Mouse (Mus musculus): ENCODE measurements around the gene Dnajc1. TPM values are rescaled to one million over a fixed set of nuclear protein-coding genes. Genes with fewer than 3 reads are reported as not detected.

Dnajc1 gene
- total and polyA plus RNA-seq, 3 experiments: 9.3 to 86.1 (median 14.3) TPM

DNA sequence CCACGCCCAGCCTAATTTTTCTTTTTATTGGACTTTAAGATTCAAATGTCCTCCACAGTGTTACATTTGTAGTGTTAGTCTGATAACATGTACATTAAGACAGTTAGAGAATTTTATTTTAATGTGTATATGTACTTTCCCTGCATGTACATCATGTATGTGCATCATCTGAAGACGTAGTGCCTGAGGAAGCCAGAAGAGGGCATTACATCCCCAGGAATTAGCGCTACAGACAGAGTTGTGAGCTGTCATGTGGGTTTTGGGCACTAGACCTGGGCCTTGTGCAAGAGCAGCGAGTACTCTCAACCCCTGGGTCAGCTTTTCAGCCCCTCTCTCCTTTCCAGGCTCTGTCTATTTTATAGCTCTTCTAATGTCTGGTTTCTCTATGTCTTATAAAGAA is 189.7 kb downstream of the Dnajc1 start:
- H3K9ac ChIP-seq (ENCODE audit: control insufficient read depth, low read depth, low read length, poor library complexity, severe bottlenecking): no peak overlapping the region
- no peak overlapping the region for H3K27ac ChIP-seq (ENCODE audit: control insufficient read depth, low read depth, low read length)
- no peaks in the 10 kb centered on the region for H3K79me2 ChIP-seq (ENCODE audit: control insufficient read depth, insufficient read depth, low read length, poor library complexity)
- no peak for TF ChIP-seq TBP (IDR thresholded peaks at IDR 0.05; ENCODE audit: low read depth, low read length)
- peak; percentile 14; the same call in 1 of the 2 replicates for TF ChIP-seq SMC3 (IDR thresholded peaks at IDR 0.05; ENCODE audit: low read depth, low read length)
- TF ChIP-seq CTCF (IDR thresholded peaks at IDR 0.05 in 2 of 3, conservative IDR thresholded peaks at IDR 0.05 in 1 of 3; ENCODE audit: control insufficient read depth in 1 of 3, insufficient read depth in 1 of 3, low read depth in 2 of 3, low read length in 3 of 3, poor library complexity in 1 of 3, severe bottlenecking in 1 of 3): peak in 2 of 3 experiments; percentile 34 to 36; a peak in 4 of 6 replicates
- H3K36me3 ChIP-seq (ENCODE audit: control insufficient read depth in 1 of 2, insufficient read depth in 2 of 2, low read length in 2 of 2): peaks cover 2 to 48% of the 10 kb centered on the region in 2 experiments; a peak in 3 of 4 replicates
- no peaks in the 10 kb centered on the region for H3K27me3 ChIP-seq (ENCODE audit: control insufficient read depth in 1 of 2, insufficient read depth in 2 of 2, low read length in 2 of 2)
- no peaks in the 10 kb centered on the region for H3K9me3 ChIP-seq (replicated peaks; ENCODE audit: insufficient read depth, low read length)
- H3K4me1 ChIP-seq (ENCODE audit: control insufficient read depth in 1 of 2, insufficient read depth in 2 of 2, low read length in 2 of 2): no peaks in the 10 kb centered on the region
- no peak overlapping the region for H3K4me3 ChIP-seq (ENCODE audit: control insufficient read depth in 1 of 2, insufficient read depth in 1 of 2, low read depth in 2 of 2, low read length in 2 of 2)
- peak; percentile 43 for DNase-seq (ENCODE audit: low read depth, low spot score)

DNA sequence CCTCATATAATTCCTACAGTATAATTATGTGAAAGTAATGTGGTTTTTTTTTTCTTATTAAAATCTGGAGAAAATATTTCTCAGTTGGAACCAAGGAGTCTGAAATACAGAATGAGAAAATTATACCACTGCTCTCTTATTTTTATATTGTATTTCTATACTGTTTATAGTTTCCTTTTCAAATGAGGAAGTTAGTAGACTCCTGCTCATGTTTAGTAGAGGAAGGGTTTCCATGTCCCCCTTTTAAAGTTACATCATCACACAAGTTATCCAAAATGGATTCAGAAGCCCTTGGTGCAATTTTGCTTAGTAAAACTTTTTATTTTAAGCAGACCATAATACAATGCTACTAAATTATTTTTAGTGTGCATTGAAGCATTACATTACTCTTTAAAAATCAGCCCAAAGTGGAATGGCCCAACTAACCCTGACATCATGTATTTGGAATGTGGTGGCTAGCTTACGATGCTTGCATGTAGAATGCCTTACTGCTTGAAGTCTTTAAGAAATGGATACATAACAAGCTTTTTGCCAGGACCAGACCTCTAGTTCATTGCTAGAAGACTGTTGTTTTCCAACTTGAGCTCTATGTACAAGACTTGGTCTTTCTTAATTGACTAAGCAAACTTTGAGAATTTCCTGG is 190.7 kb downstream of the Dnajc1 start:
- Histone ChIP-seq H3K79me2 (ENCODE audit: control insufficient read depth, insufficient read depth, low read length, poor library complexity) (0 out of 2 replicates have a peak, but pooled peaks cover under 1% of the 10 kb centered on the region), H3K9me3 (replicated peaks; ENCODE audit: insufficient read depth, low read length) (no peaks in the 10 kb centered on the region), H3K4me3 (ENCODE audit: control insufficient read depth in 1 of 2, insufficient read depth in 1 of 2, low read depth in 2 of 2, low read length in 2 of 2) (no peak overlapping the region), H3K4me1 (ENCODE audit: control insufficient read depth in 1 of 2, insufficient read depth in 2 of 2, low read length in 2 of 2) (no peaks in the 10 kb centered on the region), H3K27ac (ENCODE audit: control insufficient read depth, low read depth, low read length) (no peak overlapping the region), H3K27me3 (ENCODE audit: control insufficient read depth in 1 of 2, insufficient read depth in 2 of 2, low read length in 2 of 2) (no peaks in the 10 kb centered on the region), H3K9ac (ENCODE audit: control insufficient read depth, low read depth, low read length, poor library complexity, severe bottlenecking) (no peak overlapping the region), H3K36me3 (ENCODE audit: control insufficient read depth in 1 of 2, insufficient read depth in 2 of 2, low read length in 2 of 2) (peaks cover 2 to 41% of the 10 kb centered on the region in 2 experiments; a peak in 3 of 4 replicates)
- DNase-seq (ENCODE audit: low read depth, low spot score): peak; percentile 23
- TF ChIP-seq HCFC1 (IDR thresholded peaks at IDR 0.05; ENCODE audit: low read depth, low read length) (no peak), CHD2 (IDR thresholded peaks at IDR 0.05; ENCODE audit: low read length) (no peak)

DNA sequence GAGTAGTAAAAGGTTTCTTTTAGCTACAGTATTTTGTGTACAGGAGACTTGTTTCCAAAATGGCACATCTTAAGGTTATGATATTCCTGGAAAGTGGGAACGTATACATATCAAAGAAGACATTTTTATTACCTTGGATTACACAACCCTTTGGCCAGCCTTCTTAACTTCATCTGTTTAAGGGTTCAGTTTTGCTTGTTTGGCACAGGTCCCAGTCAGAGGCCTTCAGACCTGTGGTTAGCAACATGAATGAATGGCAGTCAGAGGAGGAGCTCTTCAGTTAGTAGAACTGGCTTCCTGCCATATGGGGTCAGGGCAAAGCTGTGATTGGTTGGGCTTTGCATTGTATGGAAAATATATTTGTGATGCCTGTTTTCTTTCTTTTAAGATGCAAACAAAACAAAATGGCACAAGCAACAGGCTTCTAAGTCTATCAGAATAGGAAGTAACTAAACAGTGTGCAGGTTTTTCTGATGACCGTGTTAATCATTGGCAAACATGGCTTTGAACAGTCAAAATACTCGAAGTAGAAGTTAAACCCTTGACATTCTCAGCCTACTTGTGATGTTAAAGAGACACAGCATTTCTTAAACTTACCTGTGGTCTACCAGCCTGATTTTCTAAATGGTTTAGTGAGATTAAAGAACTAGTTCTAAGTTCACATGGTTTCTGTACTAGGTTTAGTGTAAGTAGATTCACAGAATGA is 196.8 kb downstream of the Dnajc1 start:
- no peak overlapping the region for H3K9ac ChIP-seq (ENCODE audit: control insufficient read depth, low read depth, low read length, poor library complexity, severe bottlenecking)
- H3K36me3 ChIP-seq (ENCODE audit: control insufficient read depth in 1 of 2, insufficient read depth in 2 of 2, low read length in 2 of 2): peaks cover 13 to 29% of the 10 kb centered on the region in 2 experiments
- H3K4me1 ChIP-seq (ENCODE audit: control insufficient read depth in 1 of 2, insufficient read depth in 2 of 2, low read length in 2 of 2): peaks cover 0 to 7% of the 10 kb centered on the region in 2 experiments; a peak in 2 of 4 replicates
- H3K27ac ChIP-seq (ENCODE audit: control insufficient read depth, low read depth, low read length): no peak overlapping the region
- DNase-seq (ENCODE audit: low read depth, low spot score): peak; percentile 90
- TF ChIP-seq CHD1 (IDR thresholded peaks at IDR 0.05; ENCODE audit: low read depth, low read length) (no peak), POLR2A (IDR thresholded peaks at IDR 0.05; ENCODE audit: control insufficient read depth in 1 of 2, insufficient read depth in 1 of 2, low read depth in 1 of 2, low read length in 2 of 2, poor library complexity in 1 of 2) (no peak; a peak in 1 of 4 replicates), TBP (IDR thresholded peaks at IDR 0.05; ENCODE audit: low read depth, low read length) (no peak), MAZ (IDR thresholded peaks at IDR 0.05; ENCODE audit: low read depth, low read length) (no peak), SIN3A (IDR thresholded peaks at IDR 0.05; ENCODE audit: low read length) (peak; percentile 32), NRF1 (IDR thresholded peaks at IDR 0.05; ENCODE audit: insufficient read depth, low read depth, low read length, poor library complexity, severe bottlenecking) (no peak), MEF2A (IDR thresholded peaks at IDR 0.05; ENCODE audit: extremely low read depth, insufficient replicate concordance, low read depth, low read length, poor library complexity, severe bottlenecking) (no peak), RCOR1 (IDR thresholded peaks at IDR 0.05; ENCODE audit: low read depth, low read length) (peak; percentile 44; the same call in 1 of the 2 replicates), MYB (IDR thresholded peaks at IDR 0.05; ENCODE audit: low read depth, low read length) (no peak), BHLHE40 (IDR thresholded peaks at IDR 0.05; ENCODE audit: borderline replicate concordance, low read depth, low read length) (no peak), EP300 (IDR thresholded peaks at IDR 0.05; ENCODE audit: low read depth in 1 of 2, low read length in 2 of 2) (no peak), KAT2A (conservative IDR thresholded peaks at IDR 0.05; ENCODE audit: low read depth, low read length) (0 out of 2 replicates have a peak, but pooled peaks have one; percentile 20), MAX (IDR thresholded peaks at IDR 0.05; ENCODE audit: low read length) (no peak), CTCF (IDR thresholded peaks at IDR 0.05 in 2 of 3, conservative IDR thresholded peaks at IDR 0.05 in 1 of 3; ENCODE audit: control insufficient read depth in 1 of 3, insufficient read depth in 1 of 3, low read depth in 2 of 3, low read length in 3 of 3, poor library complexity in 1 of 3, severe bottlenecking in 1 of 3) (no peak), ETS1 (IDR thresholded peaks at IDR 0.05; ENCODE audit: low read depth, low read length) (0 out of 2 replicates have a peak, but pooled peaks have one; percentile 33), ZKSCAN1 (IDR thresholded peaks at IDR 0.05; ENCODE audit: low read depth, low read length) (no peak), USF2 (IDR thresholded peaks at IDR 0.05; ENCODE audit: borderline replicate concordance in 1 of 2, insufficient read depth in 1 of 2, low read depth in 1 of 2, low read length in 2 of 2) (no peak), GABPA (IDR thresholded peaks at IDR 0.05; ENCODE audit: low read depth, low read length) (no peak)
- H3K27me3 ChIP-seq (ENCODE audit: control insufficient read depth in 1 of 2, insufficient read depth in 2 of 2, low read length in 2 of 2): no peaks in the 10 kb centered on the region
- no peaks in the 10 kb centered on the region for H3K9me3 ChIP-seq (replicated peaks; ENCODE audit: insufficient read depth, low read length)
- no peak overlapping the region for H3K4me3 ChIP-seq (ENCODE audit: control insufficient read depth in 1 of 2, insufficient read depth in 1 of 2, low read depth in 2 of 2, low read length in 2 of 2)
- H3K79me2 ChIP-seq (ENCODE audit: control insufficient read depth, insufficient read depth, low read length, poor library complexity): 0 out of 2 replicates have a peak, but pooled peaks cover 1% of the 10 kb centered on the region

Measured in MEL (cell line).